Mouse (Mus musculus): ENCODE measurements at regions not wholly inside any gene's neighbourhood (a gene's known extent, or its start where the extent isn't known, plus 50 kb on each side); places are given as distances from the start of the nearest gene placed in this dataset.

DNA sequence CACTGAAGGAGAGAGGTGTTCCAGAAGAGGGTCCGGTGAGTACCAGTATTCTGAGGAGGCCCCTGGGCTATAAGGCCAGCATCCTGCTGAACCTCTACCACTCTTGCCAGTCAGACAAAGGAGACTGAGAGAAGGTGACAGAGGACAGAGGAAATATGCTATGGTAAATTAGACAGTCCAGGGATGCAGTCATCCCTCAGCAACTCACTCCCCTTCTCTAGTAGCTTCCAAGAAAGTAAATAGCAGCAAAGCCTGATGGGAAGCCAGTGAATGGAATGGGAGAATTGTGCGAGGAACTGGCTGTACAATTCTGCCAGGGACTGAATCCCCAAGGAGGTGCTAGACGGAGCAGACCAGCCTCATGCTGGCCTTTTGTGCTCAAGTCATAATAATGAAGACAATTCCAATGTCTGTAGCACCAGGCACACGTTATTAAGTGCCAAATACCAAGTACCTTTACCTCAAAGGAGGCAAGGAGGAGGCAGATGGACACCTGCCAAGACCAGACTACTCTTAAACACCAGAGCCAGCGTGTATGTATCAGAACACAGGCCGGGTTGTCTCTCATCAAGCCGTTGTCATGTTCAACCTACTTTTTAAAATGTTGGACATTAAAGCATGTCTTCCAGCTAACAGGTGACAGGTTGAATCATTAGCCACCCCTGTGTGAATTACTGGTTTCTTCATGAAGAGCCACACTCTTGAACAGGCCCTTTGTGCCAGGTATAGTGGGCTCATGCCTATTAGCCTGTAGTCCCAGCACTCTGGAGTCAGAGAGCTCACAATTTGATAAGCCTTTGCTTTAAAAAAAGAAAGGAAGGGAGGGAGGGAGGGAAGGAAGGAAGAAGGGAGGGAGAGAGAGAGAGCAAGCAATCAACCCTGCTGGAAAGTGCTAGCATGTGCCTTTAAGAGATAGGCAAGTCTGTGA, 74.4 kb upstream of the Frmd6 start:
- Histone ChIP-seq H3K27me3 (replicated peaks) (no peaks in the 10 kb centered on the region), H3K9ac (no peak overlapping the region), H3K9me3 (no peaks in the 10 kb centered on the region), H3K4me2 (no peak overlapping the region), H3K27ac (no peak overlapping the region), H3K4me3 (replicated peaks) (no peak overlapping the region), H3K36me3 (no peaks in the 10 kb centered on the region), H3K4me1 (peaks cover 10% of the 10 kb centered on the region)
- 78% methylated on average over 7 of the region's 7 CpGs for WGBS
- ATAC-seq (ENCODE audit: insufficient read depth, low FRiP score, low read depth), result no peak

DNA sequence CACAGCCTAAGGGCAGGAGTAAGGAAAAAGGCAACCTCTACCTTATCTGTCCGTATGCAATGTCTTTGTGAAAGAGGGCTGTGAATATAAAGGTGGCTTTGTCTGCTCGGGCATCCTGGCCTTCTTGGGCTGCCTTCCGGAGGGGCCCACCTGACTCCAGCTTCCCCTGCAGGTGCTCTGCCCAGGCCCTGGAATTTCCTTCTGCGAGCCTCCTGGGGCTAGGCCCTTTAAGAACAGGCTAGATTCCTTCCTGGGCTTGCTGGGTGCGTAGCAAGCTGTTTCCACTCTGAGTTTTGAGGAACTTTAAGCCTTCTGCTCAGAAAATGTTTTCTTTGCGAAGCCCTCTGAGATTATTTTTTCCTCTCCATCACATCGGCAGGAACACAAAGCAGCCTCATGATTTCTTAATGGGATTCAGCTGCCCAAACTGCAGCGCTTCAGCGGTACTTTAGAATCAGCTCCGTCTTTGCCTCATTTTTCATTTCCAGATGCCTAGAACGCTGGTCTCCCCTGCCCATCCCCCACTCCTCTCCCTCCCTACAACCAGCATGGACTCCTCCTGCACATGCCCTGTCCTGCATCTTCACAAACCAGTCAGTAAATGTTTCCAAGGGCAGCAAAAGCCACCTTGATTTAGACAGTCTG, 72.9 kb upstream of the Frmd6 start:
- H3K4me1 ChIP-seq, result peaks cover 10% of the 10 kb centered on the region
- H3K4me2 ChIP-seq, result 0 out of 2 replicates have a peak overlapping the region, but pooled peaks have one; percentile 8
- H3K27ac ChIP-seq, result peak overlapping the region; percentile 51; the same call in 1 of the 2 replicates
- H3K27me3 ChIP-seq (replicated peaks), result no peaks in the 10 kb centered on the region
- ATAC-seq (ENCODE audit: insufficient read depth, low FRiP score, low read depth), result peak; percentile 35; the same call in 1 of the 2 replicates
- no peak overlapping the region for H3K9ac ChIP-seq
- H3K36me3 ChIP-seq, result no peaks in the 10 kb centered on the region
- 24% methylated on average over 11 of the region's 11 CpGs for WGBS
- H3K4me3 ChIP-seq (replicated peaks), result no peak overlapping the region
- no peaks in the 10 kb centered on the region for H3K9me3 ChIP-seq

DNA sequence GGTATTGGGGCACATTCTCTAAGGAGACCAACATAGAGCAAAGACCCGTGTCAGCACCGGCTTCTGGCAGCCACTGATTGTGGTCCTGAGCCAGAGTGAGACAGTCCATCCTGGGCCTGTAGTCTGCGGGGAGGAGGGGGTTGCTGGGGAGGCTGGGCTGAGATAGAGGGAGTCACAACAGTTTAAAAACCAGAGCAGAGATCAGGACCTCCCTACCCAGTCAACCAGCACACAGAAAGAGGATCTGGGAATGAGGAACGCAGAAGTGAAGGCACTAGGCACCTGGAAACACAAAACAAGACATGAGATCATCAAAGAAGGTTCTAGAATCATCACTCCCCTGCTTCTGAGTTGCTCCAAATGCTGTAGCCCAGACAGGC, 72.4 kb upstream of the Frmd6 start:
- no peak for ATAC-seq (ENCODE audit: insufficient read depth, low FRiP score, low read depth)
- H3K36me3 ChIP-seq, result no peaks in the 10 kb centered on the region
- H3K4me2 ChIP-seq, result 0 out of 2 replicates have a peak overlapping the region, but pooled peaks have one; percentile 8
- H3K4me1 ChIP-seq, result peaks cover 10% of the 10 kb centered on the region
- H3K4me3 ChIP-seq (replicated peaks), result no peak overlapping the region
- H3K27ac ChIP-seq, result peak overlapping the region; percentile 51; the same call in 1 of the 2 replicates
- no peaks in the 10 kb centered on the region for H3K9me3 ChIP-seq
- H3K9ac ChIP-seq, result no peak overlapping the region
- WGBS, result 38% methylated on average over 4 of the region's 4 CpGs
- H3K27me3 ChIP-seq (replicated peaks), result no peaks in the 10 kb centered on the region

DNA sequence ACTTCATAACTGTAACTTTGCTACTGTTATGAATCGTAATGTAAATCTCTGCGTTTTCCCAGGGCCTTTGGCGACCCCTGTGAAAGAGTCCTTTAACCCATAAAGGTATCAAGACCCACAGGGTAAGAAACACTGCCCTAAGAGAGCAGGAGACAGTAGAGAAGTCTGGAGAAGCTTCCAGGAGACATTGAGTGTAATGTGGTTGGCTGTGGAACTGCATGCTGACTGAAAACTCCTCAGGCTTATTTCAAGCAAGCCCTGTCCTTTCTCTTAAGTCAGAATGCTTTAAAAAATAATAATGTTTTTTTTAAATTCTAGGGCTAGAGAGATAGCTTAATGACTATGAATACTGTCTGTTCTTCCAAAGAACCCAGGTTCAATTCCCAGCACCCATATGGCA, 71.9 kb upstream of the Frmd6 start:
- no peak overlapping the region for H3K4me3 ChIP-seq (replicated peaks)
- no peaks in the 10 kb centered on the region for H3K36me3 ChIP-seq
- H3K4me2 ChIP-seq, result no peak overlapping the region
- no peaks in the 10 kb centered on the region for H3K27me3 ChIP-seq (replicated peaks)
- no peak overlapping the region for H3K9ac ChIP-seq
- WGBS, result 86% methylated on average over 3 of the region's 3 CpGs
- no peak for ATAC-seq (ENCODE audit: insufficient read depth, low FRiP score, low read depth)
- H3K4me1 ChIP-seq, result peaks cover 10% of the 10 kb centered on the region
- no peak overlapping the region for H3K27ac ChIP-seq
- no peaks in the 10 kb centered on the region for H3K9me3 ChIP-seq

DNA sequence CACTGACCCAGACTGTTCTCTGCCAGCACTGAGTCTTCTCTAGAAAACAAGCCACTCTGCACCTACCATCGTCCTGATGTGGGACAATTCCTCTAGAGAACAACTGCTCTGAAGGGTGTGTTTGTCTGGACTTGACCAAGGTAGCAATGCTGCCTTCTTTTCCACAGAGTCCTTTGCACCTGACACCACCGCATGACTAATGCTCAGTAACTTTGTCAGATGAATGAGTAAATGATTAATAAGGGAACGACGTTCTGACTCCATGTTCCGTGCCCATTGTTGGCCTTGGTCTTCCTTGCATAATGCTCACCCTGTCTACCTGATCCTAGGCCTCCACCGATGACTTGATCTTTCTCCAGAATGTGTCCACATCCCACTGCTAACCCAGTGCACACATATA, 67.2 kb upstream of the Frmd6 start:
- Histone ChIP-seq H3K9me3 (no peaks in the 10 kb centered on the region), H3K4me3 (replicated peaks) (no peak overlapping the region), H3K4me2 (no peak overlapping the region), H3K27me3 (replicated peaks) (no peaks in the 10 kb centered on the region), H3K36me3 (no peaks in the 10 kb centered on the region), H3K27ac (no peak overlapping the region), H3K9ac (no peak overlapping the region), H3K4me1 (0 out of 2 replicates have a peak, but pooled peaks cover under 1% of the 10 kb centered on the region)
- 76% methylated on average over 6 of the region's 6 CpGs for WGBS
- ATAC-seq (ENCODE audit: insufficient read depth, low FRiP score, low read depth), result no peak

DNA sequence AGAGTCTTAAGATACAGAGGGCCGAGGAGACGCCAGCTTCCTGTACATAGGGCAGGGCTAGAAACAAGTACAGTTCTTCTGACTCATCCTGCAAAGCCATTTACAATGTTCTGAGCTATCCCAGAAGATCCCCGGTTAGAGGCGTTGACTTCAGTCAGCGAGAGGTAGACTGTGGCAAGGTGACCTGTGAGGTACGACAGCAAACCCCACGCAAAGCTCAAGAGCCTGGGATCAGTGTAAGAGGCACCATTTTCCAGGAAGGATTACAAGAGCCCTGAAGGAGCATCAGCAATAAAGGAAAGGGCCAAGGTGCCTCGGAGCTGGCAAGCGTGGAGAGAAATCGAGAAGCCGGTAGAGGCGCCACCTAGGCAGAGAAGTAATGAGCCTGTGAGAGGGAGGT, 61.8 kb upstream of the Frmd6 start:
- Histone ChIP-seq H3K4me1 (no peaks in the 10 kb centered on the region), H3K9ac (no peak overlapping the region), H3K4me2 (no peak overlapping the region), H3K27me3 (replicated peaks) (no peaks in the 10 kb centered on the region), H3K36me3 (no peaks in the 10 kb centered on the region), H3K9me3 (no peaks in the 10 kb centered on the region), H3K27ac (no peak overlapping the region), H3K4me3 (replicated peaks) (no peak overlapping the region)
- ATAC-seq (ENCODE audit: insufficient read depth, low FRiP score, low read depth), result no peak
- 82% methylated on average over 12 of the region's 12 CpGs for WGBS

DNA sequence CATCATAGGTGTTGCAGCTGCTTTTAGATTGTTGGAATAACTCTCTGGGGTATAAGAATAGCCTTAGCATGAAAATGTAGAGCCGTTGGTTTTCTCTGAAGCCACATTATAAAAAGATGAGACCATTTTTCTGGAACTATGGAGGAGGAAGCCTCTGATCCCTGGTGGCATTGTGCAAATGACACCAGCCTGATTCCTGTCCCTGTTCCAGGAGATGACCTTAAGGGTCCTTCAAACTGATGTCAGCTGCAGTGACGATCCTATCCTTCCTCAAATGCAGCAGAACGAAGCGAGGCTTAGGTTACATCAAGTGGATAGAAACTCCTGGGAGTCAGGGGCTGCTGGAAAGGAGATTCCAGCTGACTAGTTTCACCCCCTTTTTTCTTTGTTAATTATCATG, 59.0 kb upstream of the Frmd6 start:
- H3K27me3 ChIP-seq (replicated peaks), result no peaks in the 10 kb centered on the region
- H3K4me3 ChIP-seq (replicated peaks), result no peak overlapping the region
- H3K27ac ChIP-seq, result no peak overlapping the region
- no peaks in the 10 kb centered on the region for H3K36me3 ChIP-seq
- 86% methylated on average over 4 of the region's 4 CpGs for WGBS
- no peak overlapping the region for H3K9ac ChIP-seq
- no peak for ATAC-seq (ENCODE audit: insufficient read depth, low FRiP score, low read depth)
- H3K4me2 ChIP-seq, result no peak overlapping the region
- no peaks in the 10 kb centered on the region for H3K9me3 ChIP-seq
- H3K4me1 ChIP-seq, result no peaks in the 10 kb centered on the region

DNA sequence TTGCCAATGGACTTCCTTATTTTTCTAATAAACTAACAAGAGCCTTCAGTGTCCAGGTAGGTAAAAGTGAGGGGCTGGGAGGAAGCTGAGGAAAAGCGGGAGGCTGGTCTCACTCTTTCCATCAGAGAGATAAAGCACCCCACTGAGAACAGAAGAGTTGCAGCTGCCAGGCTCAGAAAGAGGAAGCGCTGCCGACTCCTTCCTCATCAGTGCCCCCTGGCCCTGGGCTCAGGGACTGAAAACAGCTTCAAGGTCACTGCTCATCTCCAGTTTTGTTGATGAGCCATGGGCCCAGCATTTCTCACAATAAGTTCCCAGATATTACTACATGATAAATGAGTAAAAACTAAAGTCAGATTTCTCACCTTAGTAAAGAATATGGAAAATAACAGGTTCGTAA, 57.4 kb upstream of the Frmd6 start:
- no peak for ATAC-seq (ENCODE audit: insufficient read depth, low FRiP score, low read depth)
- no peak overlapping the region for H3K4me2 ChIP-seq
- H3K27ac ChIP-seq, result no peak overlapping the region
- H3K27me3 ChIP-seq (replicated peaks), result no peaks in the 10 kb centered on the region
- H3K4me3 ChIP-seq (replicated peaks), result no peak overlapping the region
- no peaks in the 10 kb centered on the region for H3K36me3 ChIP-seq
- H3K9me3 ChIP-seq, result no peaks in the 10 kb centered on the region
- H3K4me1 ChIP-seq, result no peaks in the 10 kb centered on the region
- no peak overlapping the region for H3K9ac ChIP-seq
- WGBS, result 53% methylated on average over 4 of the region's 4 CpGs

DNA sequence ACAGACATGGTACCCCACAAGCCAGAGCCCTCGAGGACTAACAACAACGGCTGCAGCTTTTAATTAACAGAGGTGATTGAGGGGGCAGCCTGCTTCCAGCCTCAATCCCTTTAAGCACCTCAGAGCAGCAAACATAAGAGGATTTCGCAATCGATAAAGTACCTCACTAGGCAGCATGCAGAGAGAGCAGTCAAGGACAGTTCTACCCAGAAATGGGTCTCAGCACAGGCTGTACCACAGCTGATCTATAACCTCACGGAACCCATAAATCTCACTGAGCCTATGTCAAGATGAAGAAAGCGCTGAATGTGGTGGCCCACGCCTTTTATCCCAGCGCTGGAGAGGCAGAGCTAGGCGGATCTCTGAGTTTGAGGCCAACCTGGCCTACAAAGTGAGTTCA, 56.6 kb upstream of the Frmd6 start:
- no peak overlapping the region for H3K9ac ChIP-seq
- no peaks in the 10 kb centered on the region for H3K4me1 ChIP-seq
- peak; percentile 63; the same call in 1 of the 2 replicates for ATAC-seq (ENCODE audit: insufficient read depth, low FRiP score, low read depth)
- no peak overlapping the region for H3K27ac ChIP-seq
- no peaks in the 10 kb centered on the region for H3K9me3 ChIP-seq
- no peaks in the 10 kb centered on the region for H3K36me3 ChIP-seq
- WGBS, result 70% methylated on average over 9 of the region's 9 CpGs
- H3K4me2 ChIP-seq, result no peak overlapping the region
- H3K4me3 ChIP-seq (replicated peaks), result no peak overlapping the region
- H3K27me3 ChIP-seq (replicated peaks), result no peaks in the 10 kb centered on the region

DNA sequence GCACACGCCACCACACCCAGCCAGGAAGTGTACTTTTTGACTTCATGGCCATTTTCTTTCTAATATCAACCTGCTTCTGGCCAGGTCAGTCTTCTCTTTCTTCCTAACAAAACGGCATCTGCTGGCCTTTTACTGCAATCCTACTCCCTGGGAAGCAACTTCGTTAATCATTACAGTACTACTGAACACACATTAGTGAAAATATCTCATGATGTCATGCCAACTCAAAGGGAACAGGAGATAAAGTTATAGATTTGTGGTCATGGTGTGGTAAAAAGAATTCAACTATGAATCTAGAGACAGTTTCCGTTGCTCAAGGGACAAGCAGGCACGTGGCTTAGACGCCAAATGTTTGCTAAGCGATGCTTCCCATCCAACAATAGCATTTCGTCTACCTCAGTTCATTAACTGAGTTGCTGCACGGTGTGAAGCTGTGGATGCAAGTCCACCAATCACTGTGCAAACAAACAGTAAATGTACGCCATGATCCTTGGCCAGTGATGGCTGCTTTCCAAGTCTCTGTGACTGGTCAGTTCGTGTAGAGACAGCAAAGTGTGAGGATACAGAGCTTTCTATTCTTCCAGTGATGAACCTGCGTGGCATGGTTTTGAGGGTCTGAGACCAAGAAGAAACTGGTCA, 55.7 kb upstream of the Frmd6 start:
- H3K4me2 ChIP-seq, result no peak overlapping the region
- H3K4me1 ChIP-seq, result no peaks in the 10 kb centered on the region
- 0 out of 2 replicates have a peak overlapping the region, but pooled peaks have one; percentile 33 for H3K27ac ChIP-seq
- ATAC-seq (ENCODE audit: insufficient read depth, low FRiP score, low read depth), result peak; percentile 78
- 71% methylated on average over 12 of the region's 12 CpGs for WGBS
- H3K36me3 ChIP-seq, result no peaks in the 10 kb centered on the region
- H3K9ac ChIP-seq, result no peak overlapping the region
- H3K9me3 ChIP-seq, result no peaks in the 10 kb centered on the region
- no peak overlapping the region for H3K4me3 ChIP-seq (replicated peaks)
- H3K27me3 ChIP-seq (replicated peaks), result no peaks in the 10 kb centered on the region

DNA sequence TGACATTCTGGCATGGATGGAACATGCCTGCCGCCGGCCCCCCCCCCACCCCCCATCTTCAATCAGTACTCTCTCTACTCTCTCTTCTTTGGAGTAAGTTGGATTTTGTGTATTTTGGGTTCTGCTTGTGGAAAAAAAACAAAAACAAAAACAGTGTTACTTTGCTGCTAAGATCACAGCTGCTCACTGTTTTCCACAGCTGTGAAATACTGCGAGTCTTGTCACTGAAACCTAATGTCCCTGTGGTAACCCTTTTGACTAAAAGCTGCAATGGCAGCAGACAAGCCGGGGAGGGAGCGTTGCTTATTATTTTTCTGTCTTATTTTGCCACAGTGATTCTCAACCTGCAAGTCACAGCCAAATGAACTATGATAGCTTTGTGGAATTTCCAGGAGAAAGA, 51.3 kb upstream of the Frmd6 start:
- H3K36me3 ChIP-seq, result no peaks in the 10 kb centered on the region
- H3K4me1 ChIP-seq, result no peaks in the 10 kb centered on the region
- H3K27me3 ChIP-seq (replicated peaks), result no peaks in the 10 kb centered on the region
- H3K4me3 ChIP-seq (replicated peaks), result no peak overlapping the region
- H3K27ac ChIP-seq, result no peak overlapping the region
- 80% methylated on average over 5 of the region's 5 CpGs for WGBS
- no peak for ATAC-seq (ENCODE audit: insufficient read depth, low FRiP score, low read depth)
- H3K9ac ChIP-seq, result no peak overlapping the region
- H3K4me2 ChIP-seq, result no peak overlapping the region
- no peaks in the 10 kb centered on the region for H3K9me3 ChIP-seq
